Mouse (Mus musculus) brain, embryonic 14.5 days (tissue): ENCODE measurements around the gene Kmt2e.

Experiments used
- CTCF ChIP-seq: fragments of 200-500 bp; IDR thresholded peaks from 2 replicates; pipeline ENCODE4 v1.5.1; 2012; ENCODE audit warnings: inconsistent platforms, mild to moderate bottlenecking, moderate library complexity, borderline replicate concordance; ENCODE audit not compliant: insufficient read depth, insufficient read length; ENCODE audit errors: extremely low read depth
- POLR2A ChIP-seq: fragments of 200-500 bp; IDR thresholded peaks from 2 replicates; pipeline ENCODE4 v1.6.1; 2012; ENCODE audit warnings: mild to moderate bottlenecking, inconsistent platforms, borderline replicate concordance; ENCODE audit not compliant: poor library complexity, insufficient read depth, insufficient read length, severe bottlenecking; ENCODE audit errors: extremely low read depth

DNA sequence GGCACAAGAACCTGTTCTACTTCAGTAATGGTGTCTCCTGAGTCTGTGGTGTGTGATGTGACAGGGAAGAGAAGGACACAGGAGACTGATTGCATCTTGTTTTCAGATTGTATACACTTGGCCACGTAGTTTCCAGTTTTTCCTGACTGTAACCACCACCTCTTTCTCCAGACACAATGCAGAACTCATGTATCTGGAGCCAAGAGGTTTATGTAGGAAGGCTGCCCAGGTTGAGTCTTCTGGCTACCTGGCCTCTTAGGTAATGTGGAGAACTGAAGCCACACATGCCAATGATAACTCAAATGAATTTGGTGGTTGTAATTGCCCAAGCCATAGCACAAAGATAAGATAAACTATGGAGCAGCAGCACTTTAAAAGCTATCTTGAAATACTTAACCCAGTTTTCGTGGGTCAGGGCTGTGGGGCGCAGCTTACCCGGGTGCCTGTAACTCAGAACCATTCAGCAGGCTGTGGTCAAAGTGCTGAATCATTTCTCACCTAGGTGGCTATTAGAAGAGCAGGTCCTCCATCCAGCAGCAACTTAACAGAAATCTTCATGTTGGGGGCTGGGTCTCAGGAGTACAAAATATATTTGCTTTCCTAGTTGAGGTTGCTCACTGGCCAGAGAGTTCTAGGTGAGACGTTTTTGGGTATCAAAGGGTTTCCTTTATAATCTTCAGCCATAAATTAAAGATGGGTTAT, 21.8 kb upstream of the Kmt2e start:
- TF ChIP-seq CTCF: no peak
- TF ChIP-seq POLR2A: no peak
